Mouse (Mus musculus) cerebellum, postnatal 10 days (tissue): Measurements from ENCODE around the gene Rprd1b.

Experiments used
- DNase-seq, 2 experiments: peaks; one replicate each; pipeline ENCODE4 v3.0.0; 2021; ENCODE audit warnings: mixed read lengths in 2 of 2

Rprd1b gene

GRCm38 (mm10) chr2:158080622-158081241 lies 52.4 kb downstream of the Rprd1b start:
- DNase-seq, result no peak

- DNase-seq, result no peak
Observed at GRCm38 (mm10) chr2:158084486-158084885, 56.2 kb downstream of the Rprd1b start.

- DNase-seq, result no peak
Observed at GRCm38 (mm10) chr2:158090096-158090495, 61.8 kb downstream of the Rprd1b start.

- DNase-seq, result no peak
Observed at GRCm38 (mm10) chr2:158093345-158093744, 65.0 kb downstream of the Rprd1b start.

- no peak for DNase-seq
Observed at GRCm38 (mm10) chr2:158094300-158094699, 66.0 kb downstream of the Rprd1b start.

GRCm38 (mm10) chr2:158094846-158095245 lies 66.5 kb downstream of the Rprd1b start:
- peak; percentile 58 to 66 for DNase-seq

GRCm38 (mm10) chr2:158097071-158097470 lies 68.8 kb downstream of the Rprd1b start:
- DNase-seq, result peak; percentile 66 to 83

GRCm38 (mm10) chr2:158098730-158099129 lies 70.4 kb downstream of the Rprd1b start:
- no peak for DNase-seq

- no peak for DNase-seq
Observed at GRCm38 (mm10) chr2:158099537-158099936, 71.2 kb downstream of the Rprd1b start.

GRCm38 (mm10) chr2:158101768-158102167 lies 73.5 kb downstream of the Rprd1b start:
- no peak for DNase-seq

GRCm38 (mm10) chr2:158104966-158105365 lies 76.7 kb downstream of the Rprd1b start:
- DNase-seq, result no peak

- no peak for DNase-seq
Observed at GRCm38 (mm10) chr2:158105605-158106004, 77.3 kb downstream of the Rprd1b start.

- DNase-seq, result peak in 1 of 2 experiments; percentile 63
Observed at GRCm38 (mm10) chr2:158106947-158107587, 78.8 kb downstream of the Rprd1b start.

GRCm38 (mm10) chr2:158109516-158109915 lies 81.2 kb downstream of the Rprd1b start:
- DNase-seq, result no peak

- DNase-seq, result peak in 1 of 2 experiments; percentile 47
Observed at GRCm38 (mm10) chr2:158113591-158114257, 85.4 kb downstream of the Rprd1b start.

- no peak for DNase-seq
Observed at GRCm38 (mm10) chr2:158114931-158115330, 86.6 kb downstream of the Rprd1b start.

- DNase-seq, result no peak
Observed at GRCm38 (mm10) chr2:158115838-158116453, 87.6 kb downstream of the Rprd1b start.

- DNase-seq, result no peak
Observed at GRCm38 (mm10) chr2:158116653-158117052, 88.4 kb downstream of the Rprd1b start.

- no peak for DNase-seq
Observed at GRCm38 (mm10) chr2:158119145-158119544, 90.8 kb downstream of the Rprd1b start.

GRCm38 (mm10) chr2:158120211-158120610 lies 91.9 kb downstream of the Rprd1b start:
- peak in 1 of 2 experiments; percentile 25 for DNase-seq

- DNase-seq, result peak in 1 of 2 experiments; percentile 29
Observed at GRCm38 (mm10) chr2:158120868-158121267, 92.6 kb downstream of the Rprd1b start.

- peak; percentile 86 for DNase-seq
Observed at GRCm38 (mm10) chr2:158121645-158122326, 93.5 kb downstream of the Rprd1b start.

- peak in 1 of 2 experiments; percentile 47 for DNase-seq
Observed at GRCm38 (mm10) chr2:158122814-158123213, 94.5 kb downstream of the Rprd1b start.
